Mouse (Mus musculus): ENCODE data around the gene Nrg3.
A peak's percentile ranks its signal among the peaks of the same experiment; 100 is the strongest.
"Not testable (repeated sequence)": the region's sequence is repeated elsewhere in the genome, so short reads cannot be mapped to it uniquely, and the experiment has no call there.

Gene Nrg3

GRCm38 (mm10) chr14:39191946-39192345 is 280.9 kb downstream of the Nrg3 start:
- DNase-seq = no peak

DNA sequence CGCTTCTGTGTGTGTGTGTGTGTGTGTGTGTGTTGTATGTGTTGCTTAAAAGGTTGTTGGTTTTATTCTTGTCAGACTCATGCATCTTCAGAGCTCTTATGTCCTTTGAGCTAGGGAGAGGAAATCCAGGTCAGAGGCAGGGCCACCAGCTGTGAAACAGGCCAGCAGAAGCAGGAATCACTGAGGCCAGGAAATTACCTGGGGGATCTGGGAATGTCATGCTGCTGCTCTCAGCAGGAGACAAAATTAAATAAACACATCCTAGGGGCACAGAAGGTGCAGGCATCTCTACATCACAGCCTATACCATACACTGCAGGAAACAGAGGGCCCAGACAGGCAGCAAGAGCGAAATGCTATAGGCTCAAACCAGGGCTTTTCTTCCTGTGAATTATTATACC is 299.2 kb downstream of the Nrg3 start:
- no peak for DNase-seq

GRCm38 (mm10) chr14:39160140-39160539 is 312.7 kb downstream of the Nrg3 start:
- no peak for DNase-seq

DNA sequence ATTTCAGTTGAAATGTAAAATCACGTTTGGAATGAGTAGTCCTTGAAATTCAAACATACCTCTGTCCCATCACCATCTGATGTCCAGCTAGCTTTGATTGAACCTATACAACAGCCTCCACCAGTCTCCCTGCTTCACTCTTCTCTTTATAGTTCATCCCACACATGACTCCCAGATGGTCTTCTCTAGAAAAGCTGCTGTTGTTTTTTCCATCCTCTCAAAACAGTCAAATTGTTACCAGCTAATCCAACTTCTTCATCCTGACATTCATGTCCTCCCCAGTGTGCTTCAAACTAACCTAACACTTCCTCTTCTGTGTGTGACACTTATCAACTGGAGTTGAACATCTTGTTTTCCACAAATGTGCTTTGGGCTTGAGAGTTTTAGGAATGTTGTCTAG is 317.4 kb downstream of the Nrg3 start:
- no peak for DNase-seq

DNA sequence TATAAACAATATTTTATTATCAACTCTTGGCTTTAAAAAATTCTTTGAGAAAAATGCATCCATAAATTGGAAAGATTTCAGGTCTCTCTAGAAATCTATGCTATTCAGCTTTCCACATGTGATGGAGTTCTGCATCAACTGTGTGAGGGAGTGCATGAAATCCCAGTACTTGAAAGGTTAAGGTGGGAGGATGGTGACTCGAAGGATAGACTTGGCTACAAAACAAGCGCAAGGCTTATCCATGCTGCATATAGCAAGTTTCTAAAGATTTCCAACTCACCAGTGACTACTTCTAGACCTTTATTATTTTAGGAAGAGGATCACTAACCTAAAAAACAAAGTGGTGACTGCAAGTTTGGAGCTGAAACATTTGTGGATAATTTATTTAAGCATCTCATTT is 343.1 kb downstream of the Nrg3 start:
- DNase-seq = no peak

DNA sequence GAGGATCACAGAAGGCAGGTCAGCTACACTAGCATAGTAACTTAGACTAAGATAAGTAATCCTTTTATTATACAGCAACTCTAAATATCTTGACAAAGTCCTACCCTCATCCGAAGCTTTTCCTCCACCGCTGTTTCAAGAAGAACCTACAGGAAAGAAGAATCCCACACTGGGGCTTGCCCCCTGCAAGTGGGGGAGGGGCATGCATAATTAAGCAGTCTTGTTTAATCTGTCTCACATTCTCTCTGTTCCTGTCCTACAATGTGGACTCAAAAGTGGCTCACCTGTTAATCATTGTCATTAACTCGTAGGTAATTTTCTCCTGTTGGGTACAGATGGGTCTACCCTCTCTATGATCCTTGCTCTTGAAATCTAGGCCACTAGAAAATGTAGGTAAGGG is 354.9 kb downstream of the Nrg3 start:
- peak; percentile 5 for DNase-seq

GRCm38 (mm10) chr14:39116522-39117231 is 356.2 kb downstream of the Nrg3 start:
- DNase-seq = not testable (repeated sequence)

- no peak for DNase-seq
Observed at GRCm38 (mm10) chr14:39109566-39109965, 363.3 kb downstream of the Nrg3 start.

GRCm38 (mm10) chr14:39106776-39107175 is 366.1 kb downstream of the Nrg3 start:
- DNase-seq = no peak

GRCm38 (mm10) chr14:39095219-39095618 is 377.7 kb downstream of the Nrg3 start:
- no peak for DNase-seq

DNA sequence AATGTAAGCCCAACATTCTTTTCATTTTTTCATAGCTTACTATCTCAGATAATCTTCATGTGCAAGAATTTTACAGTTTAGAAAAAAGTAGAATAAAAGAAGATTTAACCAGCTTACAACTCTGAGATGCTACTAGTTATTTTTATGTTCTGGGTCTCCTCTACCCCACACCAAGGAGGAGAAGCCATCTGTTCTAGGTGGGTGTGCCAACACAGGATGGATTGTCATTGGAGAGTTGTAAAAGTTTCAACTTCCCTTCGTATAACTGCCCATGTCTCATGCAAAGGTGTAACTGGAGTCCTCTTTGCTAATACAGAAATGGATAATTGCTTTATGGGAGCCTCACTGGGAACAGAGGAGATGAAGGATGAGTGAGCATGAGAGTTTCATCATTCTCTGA is 393.4 kb downstream of the Nrg3 start:
- no peak for DNase-seq

- DNase-seq = no peak
Observed at GRCm38 (mm10) chr14:39051542-39051941, 421.3 kb downstream of the Nrg3 start.

- no peak for DNase-seq
Observed at GRCm38 (mm10) chr14:39049021-39049420, 423.9 kb downstream of the Nrg3 start.

DNA sequence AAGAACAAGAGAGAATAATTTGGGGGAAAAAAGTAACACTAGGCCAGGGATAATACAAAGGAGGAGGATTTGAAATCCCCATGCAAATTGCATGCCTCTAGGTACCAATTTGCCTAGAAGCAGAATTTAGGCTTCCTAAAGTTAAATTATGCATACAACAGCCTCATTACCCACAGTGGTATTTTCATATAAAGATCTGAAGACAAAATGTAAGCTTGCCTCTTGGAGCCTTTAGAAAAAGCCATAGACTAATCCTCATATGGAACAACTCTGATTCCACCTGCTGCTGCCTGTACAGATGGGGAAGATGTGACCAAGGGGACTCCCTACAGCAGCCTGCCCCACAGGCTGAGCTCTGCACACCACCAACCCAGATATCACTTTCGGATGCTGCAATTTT is 428.6 kb downstream of the Nrg3 start:
- DNase-seq = no peak

- DNase-seq = no peak
Observed at GRCm38 (mm10) chr14:39043793-39044192, 429.1 kb downstream of the Nrg3 start.

DNA sequence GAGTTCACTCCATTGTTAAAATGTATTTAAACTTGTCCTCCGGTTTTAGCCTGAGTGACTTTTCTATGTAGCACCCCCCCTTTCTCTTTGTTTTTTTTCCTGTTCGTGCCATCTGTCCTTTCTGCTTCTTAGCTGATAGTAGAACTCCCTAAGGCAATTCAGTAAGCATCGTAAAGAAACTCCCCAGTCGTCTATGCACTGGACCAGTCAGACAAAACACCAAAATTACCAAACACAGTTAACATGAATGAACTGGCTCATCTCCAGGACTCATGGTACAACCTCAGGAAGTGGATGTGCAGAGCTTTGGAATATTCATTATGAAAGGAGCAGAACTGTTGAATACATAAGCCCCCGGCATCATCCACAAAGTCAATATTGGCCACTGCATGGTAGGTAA is 429.5 kb downstream of the Nrg3 start:
- no peak for DNase-seq

GRCm38 (mm10) chr14:39039046-39039445 is 433.8 kb downstream of the Nrg3 start:
- no peak for DNase-seq

- no peak for DNase-seq
Observed at GRCm38 (mm10) chr14:39034482-39034881, 438.4 kb downstream of the Nrg3 start.

DNA sequence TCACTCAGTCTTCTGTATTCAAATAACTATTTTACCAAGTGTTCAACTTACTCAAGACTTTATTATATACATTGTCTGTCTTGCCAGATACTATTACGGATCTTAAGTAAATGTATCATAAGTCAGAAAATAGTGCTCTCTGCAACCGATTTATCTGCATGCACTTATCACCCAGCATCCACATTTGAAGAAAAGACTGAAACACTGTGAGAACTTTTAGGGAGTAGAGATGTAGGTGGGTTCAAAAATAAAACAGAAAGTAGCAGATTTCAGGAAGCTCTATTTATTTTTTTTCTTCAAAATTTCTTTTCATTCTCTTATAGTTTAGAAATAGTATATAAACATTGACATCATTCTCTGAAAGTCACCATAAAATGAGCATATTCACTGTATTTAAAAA is 449.8 kb downstream of the Nrg3 start:
- DNase-seq = no peak

DNA sequence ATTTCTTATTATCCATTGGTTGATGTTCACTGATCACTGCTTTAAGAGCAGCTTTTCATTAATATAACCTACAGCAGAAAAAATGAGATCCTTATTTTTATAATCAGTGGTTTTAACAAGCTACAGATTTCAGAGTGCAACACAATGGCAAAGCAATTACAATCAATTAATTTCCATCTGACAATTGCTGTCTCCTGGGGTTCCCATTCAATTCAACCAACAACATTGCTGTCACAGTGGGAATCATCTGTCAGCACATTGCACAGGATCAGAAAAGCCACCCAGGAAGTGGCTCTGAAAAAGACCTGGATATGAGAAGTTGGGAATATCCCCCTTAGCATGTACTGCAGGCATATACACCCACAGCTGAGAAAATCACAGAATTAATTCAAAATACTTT is 458.8 kb downstream of the Nrg3 start:
- DNase-seq = no peak

GRCm38 (mm10) chr14:38997843-38998242 is 475.0 kb downstream of the Nrg3 start:
- DNase-seq = no peak

DNA sequence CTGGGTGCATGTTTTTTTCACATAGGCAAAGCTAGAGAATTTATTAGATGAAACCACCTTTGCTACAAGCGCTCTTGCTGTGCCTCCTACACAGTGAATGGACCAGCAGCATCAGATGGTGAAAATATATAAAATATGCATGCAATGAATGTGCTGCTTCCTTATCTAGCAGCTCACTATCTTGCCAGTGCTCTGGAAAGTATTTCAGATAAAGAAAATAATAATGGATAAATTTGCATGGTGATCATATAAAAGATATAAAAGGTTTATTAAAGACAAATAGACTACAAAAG is 480.4 kb downstream of the Nrg3 start:
- no peak for DNase-seq

DNA sequence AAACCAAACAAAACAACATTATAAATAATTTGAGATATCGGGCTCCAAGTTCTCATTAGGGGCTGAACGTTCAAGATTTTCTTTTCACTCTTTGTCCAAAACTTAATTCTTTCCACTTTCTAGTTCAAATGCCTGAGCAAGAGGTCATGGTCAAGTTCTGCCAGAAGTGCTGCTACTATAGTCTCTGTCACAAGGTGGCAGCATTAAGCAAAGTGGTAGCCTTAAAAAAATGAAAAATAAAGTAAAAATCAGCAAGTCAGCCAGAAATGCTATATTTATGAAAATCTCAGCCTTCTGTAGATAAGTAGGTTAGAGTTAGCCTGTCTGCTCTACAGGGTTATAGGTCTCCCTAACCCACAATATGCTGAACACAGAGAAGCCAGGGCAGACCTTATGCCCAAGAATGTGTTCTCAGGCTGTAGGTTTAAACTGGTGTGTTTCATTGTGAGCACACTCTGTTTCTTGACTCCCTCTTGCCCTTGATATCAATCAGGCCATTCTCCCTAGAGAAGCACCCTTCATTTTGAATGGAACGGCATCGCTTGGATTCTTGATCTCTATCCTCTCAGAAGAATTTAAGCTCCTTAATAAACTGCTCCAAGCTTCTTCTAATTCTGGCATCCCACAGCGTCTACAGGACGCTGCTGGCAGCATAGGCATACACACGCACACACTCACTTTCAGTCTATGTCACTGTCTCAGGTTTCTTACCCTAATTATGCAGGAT is 480.9 kb downstream of the Nrg3 start:
- DNase-seq = peak; percentile 14

DNA sequence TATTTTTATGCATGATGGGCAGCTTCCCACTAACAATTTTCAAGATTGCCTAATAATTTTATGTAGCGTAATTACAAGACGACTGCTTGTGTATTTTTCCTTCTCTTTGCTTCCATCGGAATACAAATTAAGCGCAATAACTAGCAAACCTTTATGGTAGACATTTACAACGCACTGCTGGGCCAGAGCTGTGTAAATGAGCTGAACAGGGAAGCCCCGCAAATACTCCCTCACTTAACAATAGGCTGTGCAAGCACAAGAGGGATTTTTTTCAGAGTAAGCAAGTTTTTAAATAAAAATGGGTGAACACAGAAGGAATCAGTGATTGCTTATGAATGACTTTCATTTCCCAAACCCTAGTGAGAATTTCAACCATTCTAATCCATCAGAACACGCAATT is 513.5 kb downstream of the Nrg3 start:
- no peak for DNase-seq

DNA sequence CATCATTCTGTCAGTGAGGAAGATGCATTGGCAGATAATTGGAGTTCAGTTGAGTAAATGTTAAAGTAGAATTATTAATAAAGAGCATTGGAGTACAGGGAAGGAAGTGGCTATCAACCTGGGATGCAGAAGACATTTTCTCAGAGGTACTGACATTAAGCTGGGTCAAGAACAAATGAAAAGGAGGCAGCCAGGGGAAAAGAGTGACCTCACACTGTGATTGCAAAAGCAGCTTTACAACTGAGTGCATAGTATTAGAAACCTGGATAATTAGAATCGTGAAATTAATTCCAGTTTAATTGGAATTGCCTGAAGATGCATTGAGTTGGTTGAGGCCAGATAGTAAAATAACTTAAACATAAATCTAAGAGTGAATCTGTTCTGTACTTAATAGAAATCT is 535.4 kb downstream of the Nrg3 start:
- no peak for DNase-seq

Data from kidney, postnatal 10 days (tissue).